Mouse (Mus musculus): ENCODE measurements around the gene Smok3c. TPM values are rescaled to one million over a fixed set of nuclear protein-coding genes. Genes with fewer than 3 reads are reported as not detected.
"Not testable (repeated sequence)": the region's sequence is repeated elsewhere in the genome, so short reads cannot be mapped to it uniquely, and the experiment has no call there.

Gene Smok3c
- total RNA-seq (2021), result not detected
- not detected in 2 replicates for polyA plus RNA-seq (2012; rRNA removed)
- long read RNA-seq, result 0 reads

- intact Hi-C loops (cut with DNase I); H3K27ac ChIP-seq; H3K4me3 ChIP-seq; H3K4me1 ChIP-seq (ENCODE audit: control insufficient read depth, insufficient read depth, low read length); H3K27me3 ChIP-seq (ENCODE audit: control insufficient read depth, insufficient read depth, low read length); H3K9ac ChIP-seq (ENCODE audit: low read depth, low read length); H3K36me3 ChIP-seq (ENCODE audit: control insufficient read depth, insufficient read depth, low read length); DNase-seq; H3K79me2 ChIP-seq (replicated peaks; ENCODE audit: control insufficient read depth, insufficient read depth, low read length): not testable (repeated sequence)
- WGBS, result no CpG with 5 or more reads among the region's 5 CpGs
Observed at GRCm38 (mm10) chr5:138052894-138053293, at the start of gene Smok3c. Smok3c (plus strand) TSS chr5:138053194.

DNA sequence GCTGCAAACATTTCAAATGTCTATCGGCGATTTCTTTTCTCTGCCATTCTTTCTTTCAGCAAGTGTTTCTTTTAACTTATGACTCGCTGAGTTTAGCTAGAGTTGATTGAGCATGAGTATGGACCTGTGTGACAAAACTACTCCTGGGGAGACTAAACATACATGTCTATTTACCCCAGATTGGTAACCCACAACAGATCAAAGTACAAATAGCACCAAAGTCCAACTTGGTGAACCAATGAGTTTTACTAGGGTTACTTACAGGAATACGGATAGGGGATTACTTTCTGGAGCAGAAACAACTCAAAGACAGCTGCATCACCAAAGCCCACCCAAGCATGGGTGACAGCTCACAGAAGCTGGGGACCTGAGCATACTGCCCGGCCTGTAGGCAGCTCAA is 43.6 kb upstream of the Smok3c start:
- no peak for DNase-seq
- Histone ChIP-seq H3K27me3 (ENCODE audit: control insufficient read depth, insufficient read depth, low read length) (no peaks in the 10 kb centered on the region), H3K27ac (no peak overlapping the region), H3K4me1 (ENCODE audit: control insufficient read depth, insufficient read depth, low read length) (no peaks in the 10 kb centered on the region), H3K4me3 (no peak overlapping the region), H3K79me2 (replicated peaks; ENCODE audit: control insufficient read depth, insufficient read depth, low read length) (no peaks in the 10 kb centered on the region), H3K9ac (ENCODE audit: low read depth, low read length) (no peak overlapping the region), H3K36me3 (ENCODE audit: control insufficient read depth, insufficient read depth, low read length) (no peaks in the 10 kb centered on the region)
- TF ChIP-seq CTCF (IDR thresholded peaks at IDR 0.05) (no peak), EP300 (IDR thresholded peaks at IDR 0.05; ENCODE audit: insufficient read depth, low read depth, low read length) (no peak), POLR2A (IDR thresholded peaks at IDR 0.05; ENCODE audit: insufficient read depth, low read depth, low read length) (no peak)
- WGBS, result 86% methylated on average over 5 of the region's 5 CpGs
- intact Hi-C loops (cut with DNase I), result no loop called here

DNA sequence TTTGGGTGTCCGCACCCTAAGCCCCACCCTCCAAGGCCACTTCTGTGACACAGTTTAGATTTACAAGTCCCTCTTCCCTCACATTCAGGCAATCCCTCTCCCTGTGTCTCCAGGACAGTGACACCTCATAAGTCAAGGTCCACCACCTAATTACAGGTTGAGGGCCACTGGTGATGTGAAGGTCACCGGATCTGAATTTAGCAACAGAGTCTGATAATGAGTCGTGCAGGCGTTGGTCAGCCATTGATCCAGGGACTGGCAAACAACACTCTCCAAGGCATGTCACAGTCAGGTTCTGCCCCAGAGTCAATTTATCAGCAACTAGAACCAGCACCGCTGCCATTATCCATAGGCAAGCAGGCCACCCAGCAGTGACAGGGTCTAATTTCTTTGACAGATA is 40.6 kb upstream of the Smok3c start:
- TF ChIP-seq EP300 (IDR thresholded peaks at IDR 0.05; ENCODE audit: insufficient read depth, low read depth, low read length), result no peak
- no peak for TF ChIP-seq POLR2A (IDR thresholded peaks at IDR 0.05; ENCODE audit: insufficient read depth, low read depth, low read length)
- no peak for TF ChIP-seq CTCF (IDR thresholded peaks at IDR 0.05)
- no peak overlapping the region for H3K27ac ChIP-seq
- H3K4me3 ChIP-seq, result no peak overlapping the region
- intact Hi-C loops (cut with DNase I), result no loop called here
- WGBS, result 76% methylated on average over 5 of the region's 5 CpGs
- H3K36me3 ChIP-seq (ENCODE audit: control insufficient read depth, insufficient read depth, low read length), result no peaks in the 10 kb centered on the region
- DNase-seq, result no peak
- no peaks in the 10 kb centered on the region for H3K79me2 ChIP-seq (replicated peaks; ENCODE audit: control insufficient read depth, insufficient read depth, low read length)
- H3K27me3 ChIP-seq (ENCODE audit: control insufficient read depth, insufficient read depth, low read length), result no peaks in the 10 kb centered on the region
- H3K9ac ChIP-seq (ENCODE audit: low read depth, low read length), result no peak overlapping the region
- H3K4me1 ChIP-seq (ENCODE audit: control insufficient read depth, insufficient read depth, low read length), result no peaks in the 10 kb centered on the region

- DNase-seq, result no peak
- WGBS, result 94% methylated on average over 2 of the region's 2 CpGs
Observed at GRCm38 (mm10) chr5:138016530-138016929, 36.5 kb upstream of the Smok3c start.

DNA sequence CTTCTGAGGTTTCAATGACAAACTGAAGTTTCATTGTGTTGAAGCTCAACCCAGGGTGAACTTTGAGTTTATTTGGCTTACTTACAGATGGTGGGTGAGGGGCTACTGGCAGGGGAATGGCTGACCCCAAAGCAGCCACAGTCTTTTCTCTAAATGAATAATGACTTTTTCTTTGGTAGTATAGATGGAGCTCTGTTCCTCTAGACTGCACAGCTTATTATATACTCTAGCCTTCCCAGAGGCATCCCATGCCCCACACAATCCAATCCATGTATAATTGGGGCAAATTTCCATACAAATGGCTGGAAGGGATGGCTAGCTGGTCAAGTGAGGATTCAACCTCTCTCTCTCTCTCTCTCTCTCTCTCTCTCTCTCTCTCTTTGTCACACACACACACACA is 36.0 kb upstream of the Smok3c start:
- no peak for DNase-seq
- no peaks in the 10 kb centered on the region for H3K79me2 ChIP-seq (replicated peaks; ENCODE audit: control insufficient read depth, insufficient read depth, low read length)
- no peak overlapping the region for H3K27ac ChIP-seq
- H3K4me1 ChIP-seq (ENCODE audit: control insufficient read depth, insufficient read depth, low read length), result no peaks in the 10 kb centered on the region
- H3K4me3 ChIP-seq, result no peak overlapping the region
- H3K27me3 ChIP-seq (ENCODE audit: control insufficient read depth, insufficient read depth, low read length), result no peaks in the 10 kb centered on the region
- intact Hi-C loops (cut with DNase I), result no loop called here
- H3K36me3 ChIP-seq (ENCODE audit: control insufficient read depth, insufficient read depth, low read length), result no peaks in the 10 kb centered on the region
- no peak overlapping the region for H3K9ac ChIP-seq (ENCODE audit: low read depth, low read length)
- TF ChIP-seq POLR2A (IDR thresholded peaks at IDR 0.05; ENCODE audit: insufficient read depth, low read depth, low read length) (no peak), EP300 (IDR thresholded peaks at IDR 0.05; ENCODE audit: insufficient read depth, low read depth, low read length) (no peak), CTCF (IDR thresholded peaks at IDR 0.05) (no peak)

More at GRCm38 (mm10) chr5:138016530-138016929, 36.5 kb upstream of the Smok3c start:
- no peak for TF ChIP-seq CTCF (IDR thresholded peaks at IDR 0.05)
- Histone ChIP-seq H3K79me2 (replicated peaks; ENCODE audit: control insufficient read depth, insufficient read depth, low read length) (no peaks in the 10 kb centered on the region), H3K9ac (ENCODE audit: low read depth, low read length) (no peak overlapping the region), H3K4me1 (ENCODE audit: control insufficient read depth, insufficient read depth, low read length) (no peaks in the 10 kb centered on the region), H3K4me3 (no peak overlapping the region), H3K27ac (no peak overlapping the region), H3K36me3 (ENCODE audit: control insufficient read depth, insufficient read depth, low read length) (no peaks in the 10 kb centered on the region), H3K27me3 (ENCODE audit: control insufficient read depth, insufficient read depth, low read length) (no peaks in the 10 kb centered on the region)
- intact Hi-C loops (cut with DNase I), result no loop called here

GRCm38 (mm10) chr5:138019577-138019976 is 33.4 kb upstream of the Smok3c start:
- H3K4me1 ChIP-seq (ENCODE audit: control insufficient read depth, insufficient read depth, low read length); intact Hi-C loops (cut with DNase I); H3K27ac ChIP-seq; H3K27me3 ChIP-seq (ENCODE audit: control insufficient read depth, insufficient read depth, low read length); H3K4me3 ChIP-seq; H3K79me2 ChIP-seq (replicated peaks; ENCODE audit: control insufficient read depth, insufficient read depth, low read length); DNase-seq; H3K9ac ChIP-seq (ENCODE audit: low read depth, low read length); H3K36me3 ChIP-seq (ENCODE audit: control insufficient read depth, insufficient read depth, low read length): not testable (repeated sequence)
- 78% methylated on average over 4 of the region's 4 CpGs for WGBS

GRCm38 (mm10) chr5:138020961-138021479 is 32.0 kb upstream of the Smok3c start, which contains the start of the genes Smok3a and Smok3b:
Smok3a (plus strand) TSS chr5:138021261.
Smok3b (plus strand) TSS chr5:138021429.
- H3K9ac ChIP-seq (ENCODE audit: low read depth, low read length); H3K36me3 ChIP-seq (ENCODE audit: control insufficient read depth, insufficient read depth, low read length); H3K79me2 ChIP-seq (replicated peaks; ENCODE audit: control insufficient read depth, insufficient read depth, low read length); H3K27me3 ChIP-seq (ENCODE audit: control insufficient read depth, insufficient read depth, low read length); intact Hi-C loops (cut with DNase I); H3K4me3 ChIP-seq; H3K27ac ChIP-seq; DNase-seq; H3K4me1 ChIP-seq (ENCODE audit: control insufficient read depth, insufficient read depth, low read length): not testable (repeated sequence)
- WGBS, result 84% methylated on average over 4 of the region's 7 CpGs
